ENCODE assay signal across 26 mouse cellular contexts in the genomic region with DNA sequence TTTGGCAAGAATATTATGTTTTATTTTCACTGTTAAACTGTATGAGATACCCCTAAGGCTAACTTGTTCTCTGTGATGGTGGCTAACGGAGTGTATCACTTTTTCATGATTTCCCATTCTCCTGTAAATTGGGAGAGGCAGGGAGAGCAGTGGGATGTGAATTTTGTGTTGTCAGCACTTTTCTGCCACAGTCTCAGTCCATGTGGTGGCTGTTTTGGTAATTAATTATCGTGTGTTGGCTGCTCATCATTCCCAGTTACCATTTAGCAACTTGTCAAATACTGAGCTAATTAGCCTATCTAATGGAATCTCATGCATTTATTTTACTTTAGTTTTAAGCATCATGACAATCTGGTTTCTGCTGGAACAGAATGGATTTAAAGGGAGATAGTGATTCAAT.
"Had no signal": no experiment of that assay in that cellular context is flagged by ENCODE, and none has a peak within 500 bp of the region (broad histone marks: within the 10 kb centered on the region; RNA-seq: fewer than 3 reads in every experiment).

No protein-coding gene starts in this region.

- H3K36me3 ChIP-seq: heart, embryonic 13.5 days; heart, embryonic 15.5 days; hindbrain, embryonic 13.5 days; hindbrain, embryonic 15.5 days; limb, embryonic 10.5 days; limb, embryonic 12.5 days; liver, embryonic 13.5 days; liver, embryonic 15.5 days had no signal

- H3K27ac ChIP-seq: heart, adult 2 months; heart, embryonic 13.5 days; heart, embryonic 15.5 days; hindbrain, embryonic 13.5 days; hindbrain, embryonic 15.5 days; hindbrain, postnatal 0 days; layer of hippocampus, adult 2 months; left cerebral cortex, adult 2 months; limb, embryonic 10.5 days; limb, embryonic 12.5 days; liver, embryonic 13.5 days; liver, embryonic 15.5 days had no signal

- H3K27me3 ChIP-seq: heart, embryonic 13.5 days; heart, embryonic 15.5 days; hindbrain, embryonic 13.5 days; hindbrain, embryonic 15.5 days; limb, embryonic 12.5 days; liver, embryonic 13.5 days; liver, embryonic 15.5 days had no signal

- H3K4me1 ChIP-seq: heart, embryonic 13.5 days; heart, embryonic 15.5 days; limb, embryonic 10.5 days; limb, embryonic 12.5 days; liver, embryonic 13.5 days; liver, embryonic 15.5 days had no signal

- H3K4me3 ChIP-seq: heart, adult 2 months; heart, embryonic 13.5 days; heart, embryonic 15.5 days; hindbrain, embryonic 13.5 days; hindbrain, embryonic 15.5 days; layer of hippocampus, adult 2 months; left cerebral cortex, adult 2 months; limb, embryonic 10.5 days; limb, embryonic 12.5 days; liver, embryonic 13.5 days; liver, embryonic 15.5 days had no signal

- ATAC-seq: hindbrain, postnatal 0 days; intestine, embryonic 16.5 days had no signal

- DNase-seq: gastrocnemius, postnatal 14 days; gastrocnemius, postnatal 36 days; heart, adult 2 months; heart, postnatal 14 days; heart, postnatal 36 days; kidney, adult 18-20 months; kidney, adult 8-10 months; kidney, postnatal 10 days; kidney, postnatal 25 days; kidney, postnatal 4 days; liver; liver, embryonic 13.5 days; lung, adult 18-20 months had no signal

- H3K9me3 ChIP-seq: heart, embryonic 15.5 days; limb, embryonic 10.5 days; liver, embryonic 13.5 days; liver, embryonic 15.5 days had no signal

- H3K9ac ChIP-seq: heart, embryonic 13.5 days; heart, embryonic 15.5 days; hindbrain, embryonic 13.5 days; hindbrain, embryonic 15.5 days; limb, embryonic 12.5 days; liver, embryonic 13.5 days; liver, embryonic 15.5 days had no signal

- H3K4me2 ChIP-seq: heart, embryonic 11.5 days; heart, embryonic 13.5 days; heart, embryonic 15.5 days; hindbrain, embryonic 13.5 days; hindbrain, embryonic 15.5 days; limb, embryonic 12.5 days; liver, embryonic 11.5 days; liver, embryonic 13.5 days; liver, embryonic 15.5 days had no signal
